Comparison of ENCODE assay signal across 26 mouse cellular contexts in genomic region chr4:128391484-128391883, GRCm38 (mm10).
"Had no signal": no experiment of that assay in that cellular context is flagged by ENCODE, and none has a peak within 500 bp of the region (broad histone marks: within the 10 kb centered on the region; RNA-seq: fewer than 3 reads in every experiment).

No protein-coding gene starts in this region.

- H3K36me3 ChIP-seq: heart, embryonic 13.5 days; heart, embryonic 15.5 days; kidney, embryonic 15.5 days; limb, embryonic 13.5 days; limb, embryonic 15.5 days had no signal

- H3K9ac ChIP-seq: forebrain, postnatal 0 days; heart, embryonic 13.5 days; heart, embryonic 15.5 days; hindbrain, embryonic 12.5 days; hindbrain, embryonic 14.5 days; kidney, embryonic 15.5 days; limb, embryonic 13.5 days; limb, embryonic 15.5 days had no signal

- H3K4me1 ChIP-seq: heart, embryonic 13.5 days; heart, embryonic 15.5 days; limb, embryonic 15.5 days had no signal

- DNase-seq: forebrain, postnatal 0 days; gastrocnemius, postnatal 14 days; gastrocnemius, postnatal 36 days; heart, adult 11 months; heart, adult 2 months; heart, postnatal 14 days; heart, postnatal 36 days; kidney, adult 11 months; kidney, adult 2 months; kidney, adult 9 months; kidney, postnatal 14 days; kidney, postnatal 36 days; layer of hippocampus, adult 9-11 months; layer of hippocampus, postnatal 36 days; left cerebral cortex, postnatal 4 days had no signal

- H3K9me3 ChIP-seq: heart, embryonic 13.5 days; heart, embryonic 15.5 days; hindbrain, embryonic 12.5 days; kidney, embryonic 15.5 days; limb, embryonic 13.5 days; limb, embryonic 15.5 days had no signal

- ATAC-seq: forebrain, postnatal 0 days; hindbrain, embryonic 16.5 days; intestine, embryonic 16.5 days had no signal

- H3K4me2 ChIP-seq: heart, embryonic 11.5 days; heart, embryonic 13.5 days; heart, embryonic 15.5 days; hindbrain, embryonic 12.5 days; hindbrain, embryonic 14.5 days; kidney, embryonic 15.5 days; limb, embryonic 13.5 days; limb, embryonic 15.5 days had no signal

- H3K27ac ChIP-seq: heart, adult 2 months; heart, embryonic 13.5 days; heart, embryonic 15.5 days; hindbrain, embryonic 12.5 days; hindbrain, embryonic 14.5 days; kidney, embryonic 15.5 days; kidney, postnatal 0 days; limb, embryonic 13.5 days; limb, embryonic 15.5 days had no signal

- H3K27me3 ChIP-seq: heart, embryonic 15.5 days; hindbrain, embryonic 12.5 days; kidney, embryonic 15.5 days had no signal

- H3K4me3 ChIP-seq: heart, adult 2 months; heart, embryonic 13.5 days; heart, embryonic 15.5 days; hindbrain, embryonic 12.5 days; kidney, embryonic 15.5 days; limb, embryonic 13.5 days; limb, embryonic 15.5 days had no signal
